In genomic region chr12:87334886-87335285, GRCm38 (mm10) we compare ENCODE assay signal across 13 mouse cellular contexts. TPM values are rescaled to one million over a fixed set of nuclear protein-coding genes. Genes with fewer than 3 reads are reported as not detected.
DNase-seq lines count a peak whose midpoint lies in the region; ATAC-seq and TF ChIP-seq lines count a peak whose summit lies in the region.
"Had no signal": no experiment of that assay in that cellular context is flagged by ENCODE, and none has a peak within 500 bp of the region (broad histone marks: within the 10 kb centered on the region; RNA-seq: fewer than 3 reads in every experiment).

No protein-coding gene starts in this region.

- H3K4me2 ChIP-seq in embryonic facial prominence, embryonic 14.5 days (ENCODE audit: low read depth, low read length) = no peak overlapping the region
- H3K4me2 ChIP-seq: embryonic facial prominence, embryonic 13.5 days had no signal

- H3K27me3 ChIP-seq in E14TG2a.4 (ENCODE audit: insufficient read depth, low read length) = no peaks in the 10 kb centered on the region
- no peaks in the 10 kb centered on the region for H3K27me3 ChIP-seq in embryonic facial prominence, embryonic 14.5 days (replicated peaks; ENCODE audit: control insufficient read depth, insufficient read depth, low read length)
- H3K27me3 ChIP-seq: embryonic facial prominence, embryonic 13.5 days had no signal

- peaks cover 47% of the 10 kb centered on the region for H3K36me3 ChIP-seq in E14TG2a.4 (ENCODE audit: insufficient read depth, low read length)
- peaks cover 9% of the 10 kb centered on the region; the same call in 1 of the 2 replicates for H3K36me3 ChIP-seq in embryonic facial prominence, embryonic 14.5 days (ENCODE audit: control insufficient read depth, insufficient read depth, low read length)
- H3K36me3 ChIP-seq: embryonic facial prominence, embryonic 13.5 days had no signal

- H3K9ac ChIP-seq in embryonic facial prominence, embryonic 14.5 days (ENCODE audit: low read depth, low read length) = no peak overlapping the region
- H3K9ac ChIP-seq: embryonic facial prominence, embryonic 13.5 days had no signal

- peaks cover 33% of the 10 kb centered on the region for H3K4me1 ChIP-seq in E14TG2a.4 (replicated peaks; ENCODE audit: low read depth, low read length)
- no peaks in the 10 kb centered on the region for H3K4me1 ChIP-seq in embryonic facial prominence, embryonic 14.5 days (ENCODE audit: control insufficient read depth, insufficient read depth, low read length)

- ATAC-seq in embryonic facial prominence, embryonic 14.5 days (ENCODE audit: low read depth) = no peak

- DNase-seq in embryo, embryonic 10 days (ENCODE audit: low spot score) = peak; percentile 42
- DNase-seq in embryo, embryonic 9.5 days (ENCODE audit: extremely low spot score) = no peak
- DNase-seq in layer of hippocampus, adult 9-10 months (ENCODE audit: low spot score) = peak; percentile 25
- no peak for DNase-seq in layer of hippocampus, postnatal 25 days (ENCODE audit: extremely low spot score in 1 of 2, low spot score in 1 of 2)
- peak; percentile 26 for DNase-seq in embryonic facial prominence, embryonic 14.5 days (ENCODE audit: low spot score)
- no peak for DNase-seq in adrenal gland, adult 2 months
- DNase-seq in adrenal gland, postnatal 36 days = no peak
- DNase-seq: left cerebral cortex, postnatal 4 days; thymus, adult 18-20 months had no signal

- no peak overlapping the region for H3K4me3 ChIP-seq in E14TG2a.4 (replicated peaks; ENCODE audit: low read length)
- no peak overlapping the region for H3K4me3 ChIP-seq in embryonic facial prominence, embryonic 14.5 days (ENCODE audit: low read depth, low read length)
- H3K4me3 ChIP-seq: embryonic facial prominence, embryonic 13.5 days; myocyte had no signal

- no peak overlapping the region for H3K27ac ChIP-seq in embryonic facial prominence, embryonic 14.5 days (replicated peaks; ENCODE audit: low read depth, low read length)
- H3K27ac ChIP-seq: embryonic facial prominence, embryonic 13.5 days had no signal

- WGBS in embryonic facial prominence, embryonic 14.5 days = 29% methylated on average over 2 of the region's 2 CpGs

- H3K9me3 ChIP-seq in E14TG2a.4 (ENCODE audit: low read length) = no peaks in the 10 kb centered on the region
- H3K9me3 ChIP-seq in embryonic facial prominence, embryonic 14.5 days (ENCODE audit: control insufficient read depth, low read length) = no peaks in the 10 kb centered on the region
- H3K9me3 ChIP-seq: embryonic facial prominence, embryonic 13.5 days; G1E had no signal

- TF ChIP-seq CTCF in E14TG2a.4 (conservative IDR thresholded peaks at IDR 0.05; ENCODE audit: low read length) = peak; percentile 43

RNA-seq across cellular contexts. Expression of gene Ism2, which starts 35.4 kb away (rescaled TPM):
- total RNA-seq in layer of hippocampus, postnatal 25 days (2021) = under 1 TPM; 0.25 to 0.70 TPM
- 0.75 and 0.92 TPM in 2 replicates for polyA plus RNA-seq in embryonic facial prominence, embryonic 14.5 days (2014; fragmentation: Nextera tagmentation; extraction: Ambion mirVana)
- total RNA-seq in adrenal gland, adult 2 months (2021) = not detected
- polyA plus RNA-seq in adrenal gland, adult 2 months (2012; rRNA removed) = 0.07 and 0.16 TPM in 2 replicates
- total RNA-seq in adrenal gland, postnatal 36 days (2021) = under 1 TPM; 0.13 to 0.17 TPM
- polyA plus RNA-seq: G1E had no signal

RNA-seq across cellular contexts. Expression of gene Sptlc2, which starts 53.3 kb away (rescaled TPM):
- total RNA-seq in layer of hippocampus, postnatal 25 days (2021) = 10 to 100 TPM; 30.8 to 41.6 TPM
- 73.3 and 77.1 TPM in 2 replicates for polyA plus RNA-seq in embryonic facial prominence, embryonic 14.5 days (2014; fragmentation: Nextera tagmentation; extraction: Ambion mirVana)
- 100 to 1,000 TPM; 176 to 197 TPM for total RNA-seq in adrenal gland, adult 2 months (2021)
- polyA plus RNA-seq in adrenal gland, adult 2 months (2012; rRNA removed) = 29.7 and 61.1 TPM in 2 replicates
- total RNA-seq in adrenal gland, postnatal 36 days (2021) = 100 to 1,000 TPM; 190 to 286 TPM

Comparison
In these comparisons a context has a peak if more than half of its experiments do, and no peak if none do; other contexts are left out.
1. DNase-seq: peak in embryo, embryonic 10 days (single experiment), layer of hippocampus, adult 9-10 months (single experiment) and embryonic facial prominence, embryonic 14.5 days (single experiment); none in embryo, embryonic 9.5 days (single experiment), layer of hippocampus, postnatal 25 days (0 of 2), adrenal gland, adult 2 months (single experiment) and adrenal gland, postnatal 36 days (0 of 2).
2. RNA of gene Sptlc2, which starts 53.3 kb away (total RNA-seq): 190 to 286 TPM in adrenal gland, postnatal 36 days and 176 to 197 TPM in adrenal gland, adult 2 months; 30.8 to 41.6 TPM in layer of hippocampus, postnatal 25 days; every median in the first group is over 4 times any median in the second.